Mouse (Mus musculus) spleen, postnatal 0 days (tissue): ENCODE measurements around the gene Clcn1. TPM values are rescaled to one million over a fixed set of nuclear protein-coding genes. Genes with fewer than 3 reads are reported as not detected.

Experiments
- polyA plus RNA-seq: library from polyadenylated mRNA; unstranded; fragments of >200 nt; fragmentation: Nextera tagmentation; extraction: Ambion mirVana; gene quantifications from 2 replicates; pipeline ENCODE4 v1.2.1, GENCODE M21; 2015

Clcn1 gene
- polyA plus RNA-seq: 0.07 and 0.10 TPM in 2 replicates

GRCm38 (mm10) chr6:42286448-42286847 is at the start of gene Clcn1:
Gene Clcn1 (plus strand): TSS chr6:42286685.

GRCm38 (mm10) chr6:42245711-42246353 is 40.7 kb upstream of the Clcn1 start, which contains the start of gene Gstk1:
Gene Gstk1 (plus strand): TSS chr6:42245935.

GRCm38 (mm10) chr6:42261524-42262170 is 24.8 kb upstream of the Clcn1 start, which contains the start of gene Tmem139:
Gene Tmem139 (plus strand): TSS chr6:42261970.

GRCm38 (mm10) chr6:42264626-42265312 is 21.7 kb upstream of the Clcn1 start, which contains the start of gene Casp2:
Gene Casp2 (plus strand): TSS chr6:42264985.

GRCm38 (mm10) chr6:42324482-42325267 is 38.2 kb downstream of the Clcn1 start, which contains the start of gene Fam131b:
Gene Fam131b (minus strand): TSS chr6:42324643.

GRCm38 (mm10) chr6:42349426-42350020 is 63.0 kb downstream of the Clcn1 start, which contains the start of gene Zyx:
Gene Zyx (plus strand): TSS chr6:42349630.

Other genes with a start within 250 kb of the Clcn1 start
- not detected in 2 replicates for gene Sva, start 248.3 kb upstream of the Clcn1 start, polyA plus RNA-seq
- gene Tas2r139, start 145.7 kb upstream of the Clcn1 start, polyA plus RNA-seq: not detected in 2 replicates
- gene Tas2r144, start 71.4 kb upstream of the Clcn1 start, polyA plus RNA-seq: not detected in 2 replicates
- 3.7 and 5.2 TPM in 2 replicates for gene Gstk1, start 40.8 kb upstream of the Clcn1 start, polyA plus RNA-seq
- gene Tmem139, start 24.7 kb upstream of the Clcn1 start, polyA plus RNA-seq: 0.22 TPM in 1 of 2 replicates, not detected in the other
- 31.6 and 34.9 TPM in 2 replicates for gene Casp2, start 21.7 kb upstream of the Clcn1 start, polyA plus RNA-seq
- 0.04 and 0.06 TPM in 2 replicates for gene Fam131b, start 38.0 kb downstream of the Clcn1 start, polyA plus RNA-seq
- gene Zyx, start 62.9 kb downstream of the Clcn1 start, polyA plus RNA-seq: 67.2 and 85.7 TPM in 2 replicates
- 0.95 and 1.3 TPM in 2 replicates for gene Epha1, start 86.6 kb downstream of the Clcn1 start, polyA plus RNA-seq
- gene Tas2r143, start 113.6 kb downstream of the Clcn1 start, polyA plus RNA-seq: not detected in 2 replicates
- 0.14 TPM in 1 of 2 replicates, not detected in the other for gene Tas2r135, start 118.7 kb downstream of the Clcn1 start, polyA plus RNA-seq
- gene Tas2r126, start 147.8 kb downstream of the Clcn1 start, polyA plus RNA-seq: not detected in 2 replicates
- gene Olfr458, start 178.5 kb downstream of the Clcn1 start, polyA plus RNA-seq: 0.07 and 0.08 TPM in 2 replicates
- gene Olfr457, start 189.7 kb downstream of the Clcn1 start, polyA plus RNA-seq: 0.05 TPM in 1 of 2 replicates, not detected in the other
- 0.12 and 0.16 TPM in 2 replicates for gene Olfr456, start 200.5 kb downstream of the Clcn1 start, polyA plus RNA-seq